Mouse (Mus musculus) embryonic facial prominence, embryonic 12.5 days (tissue): ENCODE measurements around the gene Tlr9. TPM values are rescaled to one million over a fixed set of nuclear protein-coding genes. Genes with fewer than 3 reads are reported as not detected.
A peak's percentile ranks its signal among the peaks of the same experiment; 100 is the strongest.

Source experiments
- ATAC-seq: fragments of 200-750 bp; cut with Nextera tagmentation; 2 replicates; pipeline ENCODE4 v1.8.0; 2017; ENCODE audit not compliant: insufficient number of reproducible peaks, insufficient read depth, low FRiP score, low TSS enrichment
- H3K27ac ChIP-seq: fragments of 300-500 bp; sonication (generic); 2 replicates; pipeline ENCODE4 v1.5.1; 2016; ENCODE audit warnings: mild to moderate bottlenecking
- H3K27me3 ChIP-seq: fragments of 300-500 bp; sonication (generic); 2 replicates; pipeline ENCODE4 v1.6.1; 2016; ENCODE audit warnings: mild to moderate bottlenecking, moderate library complexity
- H3K36me3 ChIP-seq: fragments of 300-500 bp; sonication (generic); 2 replicates; pipeline ENCODE4 v1.6.1; 2016; ENCODE audit warnings: mild to moderate bottlenecking
- H3K4me1 ChIP-seq: fragments of 300-500 bp; sonication (generic); 2 replicates; pipeline ENCODE4 v1.6.1; 2016
- H3K4me2 ChIP-seq: fragments of 300-500 bp; sonication (generic); replicated peaks from 2 replicates; pipeline ENCODE4 v1.6.1; 2016; ENCODE audit warnings: mild to moderate bottlenecking, moderate library complexity
- H3K4me3 ChIP-seq: fragments of 300-500 bp; sonication (generic); 2 replicates; pipeline ENCODE4 v1.5.1; 2016; ENCODE audit warnings: mild to moderate bottlenecking
- H3K9ac ChIP-seq: fragments of 300-500 bp; sonication (generic); 2 replicates; pipeline ENCODE4 v1.6.1; 2016; ENCODE audit warnings: mild to moderate bottlenecking, moderate library complexity
- H3K9me3 ChIP-seq: fragments of 300-500 bp; sonication (generic); 2 replicates; pipeline ENCODE4 v1.6.1; 2016; ENCODE audit warnings: mild to moderate bottlenecking, moderate library complexity
- WGBS: fragments of 180-500 bp; shearing (Covaris S2); methylation state at CpG from one replicate; pipeline ENCODE4 v1.1.7; 2016; 5-methylcytosine and 5-hydroxymethylcytosine counted together
- polyA plus RNA-seq: library from polyadenylated mRNA; unstranded; fragments of >200 nt; fragmentation: Nextera tagmentation; extraction: Ambion mirVana; gene quantifications from 2 replicates; pipeline ENCODE4 v1.2.1, GENCODE M21; 2016

Gene Tlr9
- polyA plus RNA-seq, 1 experiment from 2014 or later: not detected

DNA sequence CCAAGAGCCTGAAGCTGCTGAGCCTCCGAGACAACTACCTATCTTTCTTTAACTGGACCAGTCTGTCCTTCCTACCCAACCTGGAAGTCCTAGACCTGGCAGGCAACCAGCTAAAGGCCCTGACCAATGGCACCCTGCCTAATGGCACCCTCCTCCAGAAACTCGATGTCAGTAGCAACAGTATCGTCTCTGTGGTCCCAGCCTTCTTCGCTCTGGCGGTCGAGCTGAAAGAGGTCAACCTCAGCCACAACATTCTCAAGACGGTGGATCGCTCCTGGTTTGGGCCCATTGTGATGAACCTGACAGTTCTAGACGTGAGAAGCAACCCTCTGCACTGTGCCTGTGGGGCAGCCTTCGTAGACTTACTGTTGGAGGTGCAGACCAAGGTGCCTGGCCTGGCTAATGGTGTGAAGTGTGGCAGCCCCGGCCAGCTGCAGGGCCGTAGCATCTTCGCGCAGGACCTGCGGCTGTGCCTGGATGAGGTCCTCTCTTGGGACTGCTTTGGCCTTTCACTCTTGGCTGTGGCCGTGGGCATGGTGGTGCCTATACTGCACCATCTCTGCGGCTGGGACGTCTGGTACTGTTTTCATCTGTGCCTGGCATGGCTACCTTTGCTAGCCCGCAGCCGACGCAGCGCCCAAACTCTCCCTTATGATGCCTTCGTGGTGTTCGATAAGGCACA lies 3.2 kb downstream of the Tlr9 start:
- Histone ChIP-seq H3K27ac (no peak overlapping the region), H3K9ac (peak overlapping the region; percentile 36), H3K4me3 (peak overlapping the region; percentile 32), H3K4me1 (no peaks in the 10 kb centered on the region; the same call in 1 of the 2 replicates), H3K9me3 (no peaks in the 10 kb centered on the region), H3K4me2 (peak overlapping the region; percentile 61), H3K27me3 (peaks cover 18% of the 10 kb centered on the region), H3K36me3 (no peaks in the 10 kb centered on the region)
- ATAC-seq: no peak
- WGBS: 61% methylated on average over 24 of the region's 24 CpGs

DNA sequence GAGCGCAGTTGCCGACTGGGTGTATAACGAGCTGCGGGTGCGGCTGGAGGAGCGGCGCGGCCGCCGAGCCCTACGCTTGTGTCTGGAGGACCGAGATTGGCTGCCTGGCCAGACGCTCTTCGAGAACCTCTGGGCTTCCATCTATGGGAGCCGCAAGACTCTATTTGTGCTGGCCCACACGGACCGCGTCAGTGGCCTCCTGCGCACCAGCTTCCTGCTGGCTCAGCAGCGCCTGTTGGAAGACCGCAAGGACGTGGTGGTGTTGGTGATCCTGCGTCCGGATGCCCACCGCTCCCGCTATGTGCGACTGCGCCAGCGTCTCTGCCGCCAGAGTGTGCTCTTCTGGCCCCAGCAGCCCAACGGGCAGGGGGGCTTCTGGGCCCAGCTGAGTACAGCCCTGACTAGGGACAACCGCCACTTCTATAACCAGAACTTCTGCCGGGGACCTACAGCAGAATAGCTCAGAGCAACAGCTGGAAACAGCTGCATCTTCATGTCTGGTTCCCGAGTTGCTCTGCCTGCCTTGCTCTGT lies 3.8 kb downstream of the Tlr9 start:
- Histone ChIP-seq H3K9ac (peak overlapping the region; percentile 36), H3K4me2 (peak overlapping the region; percentile 61), H3K36me3 (no peaks in the 10 kb centered on the region), H3K4me1 (no peaks in the 10 kb centered on the region; the same call in 1 of the 2 replicates), H3K4me3 (peak overlapping the region; percentile 32), H3K27ac (no peak overlapping the region), H3K27me3 (peaks cover 18% of the 10 kb centered on the region), H3K9me3 (no peaks in the 10 kb centered on the region)
- ATAC-seq: no peak
- 6% methylated on average over 34 of the region's 34 CpGs for WGBS

DNA sequence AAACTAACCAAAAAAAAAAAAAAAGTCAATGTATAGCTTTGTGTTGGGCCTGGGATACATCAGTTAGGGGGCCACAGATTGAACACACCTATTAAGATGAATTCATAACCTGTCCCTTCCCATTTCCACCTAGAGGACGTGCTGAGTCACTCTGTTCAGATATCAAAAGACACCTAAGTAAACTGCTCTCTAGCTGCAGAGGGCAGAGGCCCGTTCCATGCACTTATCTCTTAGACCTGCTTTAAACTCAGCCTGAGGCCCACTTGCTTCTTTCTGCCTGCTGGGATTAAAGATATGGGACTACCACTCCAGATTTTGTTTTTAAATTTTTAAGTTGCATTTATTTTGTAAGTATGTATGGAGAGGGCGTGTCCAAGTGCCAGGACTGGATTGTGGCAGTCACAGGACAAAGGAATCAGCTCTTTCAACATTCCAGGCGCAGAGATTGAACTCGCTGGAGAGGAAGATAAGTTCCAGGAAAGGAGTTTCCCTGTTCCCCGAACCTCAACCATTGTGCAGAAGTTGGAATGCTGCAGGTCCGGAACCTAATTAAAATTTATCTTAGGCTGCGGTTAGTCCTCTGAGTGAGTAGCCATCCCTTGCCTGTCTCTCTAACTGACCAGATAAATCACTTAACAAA lies 5.5 kb downstream of the Tlr9 start:
- Histone ChIP-seq H3K9me3 (no peaks in the 10 kb centered on the region), H3K4me3 (no peak overlapping the region), H3K27ac (no peak overlapping the region), H3K9ac (no peak overlapping the region), H3K4me2 (no peak overlapping the region), H3K27me3 (peaks cover 18% of the 10 kb centered on the region), H3K36me3 (peaks cover 8% of the 10 kb centered on the region), H3K4me1 (no peaks in the 10 kb centered on the region; the same call in 1 of the 2 replicates)
- ATAC-seq: no peak
- 77% methylated on average over 8 of the region's 8 CpGs for WGBS

DNA sequence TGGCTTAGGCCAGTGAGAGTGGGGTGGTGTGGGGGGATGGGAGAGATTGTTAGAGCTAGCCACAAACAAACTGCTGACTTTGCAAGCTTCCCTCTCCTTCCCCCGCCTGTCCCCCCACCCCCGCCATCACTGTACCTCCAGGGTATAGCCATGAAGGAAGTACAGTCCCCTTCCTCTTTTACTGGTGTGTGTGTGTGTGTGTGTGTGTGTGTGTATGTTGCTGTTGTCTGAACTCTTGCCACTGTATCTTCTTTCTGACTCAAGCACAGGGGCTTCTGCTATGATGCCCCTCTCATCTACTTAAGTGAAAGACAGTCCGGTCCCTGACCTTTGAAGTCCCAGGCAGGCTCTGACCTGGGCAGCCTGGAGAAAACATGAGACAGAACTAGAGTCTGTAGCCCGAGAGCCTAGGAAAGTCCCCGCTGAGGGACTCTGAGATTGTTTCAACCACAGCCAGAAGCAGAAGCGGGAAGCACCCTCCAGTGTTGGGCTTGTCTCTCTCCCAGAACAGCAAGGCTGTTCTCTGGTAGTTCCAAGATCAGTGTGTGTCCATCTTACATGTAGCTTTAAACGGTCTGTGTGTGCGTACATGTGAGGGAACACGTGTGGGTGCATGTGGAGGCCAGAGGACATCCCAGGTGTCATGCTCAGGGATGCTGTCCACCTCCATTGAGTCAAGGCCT lies 7.8 kb downstream of the Tlr9 start:
- Histone ChIP-seq H3K9ac (no peak overlapping the region), H3K27me3 (peaks cover 7% of the 10 kb centered on the region), H3K4me2 (no peak overlapping the region), H3K36me3 (peaks cover 26% of the 10 kb centered on the region), H3K4me1 (no peaks in the 10 kb centered on the region; the same call in 1 of the 2 replicates), H3K27ac (no peak overlapping the region), H3K4me3 (no peak overlapping the region), H3K9me3 (no peaks in the 10 kb centered on the region)
- 73% methylated on average over 9 of the region's 9 CpGs for WGBS
- no peak for ATAC-seq

DNA sequence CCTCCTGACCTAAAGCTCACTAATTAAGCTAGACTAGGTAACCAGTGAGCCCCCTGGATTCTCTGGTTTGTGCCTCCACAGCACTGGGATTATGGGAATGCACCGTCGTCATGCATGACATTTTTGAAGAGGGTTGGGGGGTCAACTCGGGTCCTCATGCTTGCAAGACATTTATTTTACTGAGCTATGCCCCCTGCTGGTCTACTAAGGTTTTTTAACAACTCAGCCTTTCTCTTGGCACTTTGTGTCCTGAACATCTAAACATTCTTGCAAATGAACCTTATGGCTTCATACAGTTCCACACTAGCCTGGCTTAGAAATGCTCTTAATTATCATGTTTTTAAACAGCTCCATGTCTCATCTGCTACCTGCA lies 8.3 kb downstream of the Tlr9 start:
- Histone ChIP-seq H3K27ac (no peak overlapping the region), H3K36me3 (peaks cover 31% of the 10 kb centered on the region), H3K9ac (no peak overlapping the region), H3K27me3 (peaks cover 1% of the 10 kb centered on the region; the same call in 1 of the 2 replicates), H3K9me3 (no peaks in the 10 kb centered on the region), H3K4me1 (no peaks in the 10 kb centered on the region; the same call in 1 of the 2 replicates), H3K4me2 (no peak overlapping the region), H3K4me3 (no peak overlapping the region)
- no peak for ATAC-seq
- 50% methylated on average over 3 of the region's 3 CpGs for WGBS

DNA sequence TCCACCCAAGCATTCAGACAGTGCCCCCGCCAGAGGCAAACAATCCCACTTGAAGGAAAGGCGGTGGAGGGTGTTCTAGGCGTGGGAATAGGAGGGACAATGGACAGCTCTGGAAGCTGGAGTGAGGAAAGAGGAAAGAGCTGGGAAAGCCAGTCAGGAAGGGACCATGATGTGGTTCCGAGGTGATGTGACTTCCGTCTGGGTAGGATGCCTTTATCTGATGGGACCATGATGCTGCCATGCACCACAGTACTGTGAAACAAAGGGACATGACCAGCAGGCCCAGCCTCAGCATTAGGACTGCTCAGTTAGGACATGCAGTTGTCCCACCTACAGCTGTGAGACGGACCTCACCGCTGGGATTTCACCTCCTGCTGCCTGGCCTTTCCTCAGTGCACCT lies 8.8 kb downstream of the Tlr9 start:
- Histone ChIP-seq H3K9ac (no peak overlapping the region), H3K27me3 (no peaks in the 10 kb centered on the region), H3K9me3 (no peaks in the 10 kb centered on the region), H3K4me3 (no peak overlapping the region), H3K36me3 (peaks cover 34% of the 10 kb centered on the region), H3K4me1 (no peaks in the 10 kb centered on the region; the same call in 1 of the 2 replicates), H3K4me2 (no peak overlapping the region), H3K27ac (no peak overlapping the region)
- no peak for ATAC-seq
- 85% methylated on average over 7 of the region's 7 CpGs for WGBS

DNA sequence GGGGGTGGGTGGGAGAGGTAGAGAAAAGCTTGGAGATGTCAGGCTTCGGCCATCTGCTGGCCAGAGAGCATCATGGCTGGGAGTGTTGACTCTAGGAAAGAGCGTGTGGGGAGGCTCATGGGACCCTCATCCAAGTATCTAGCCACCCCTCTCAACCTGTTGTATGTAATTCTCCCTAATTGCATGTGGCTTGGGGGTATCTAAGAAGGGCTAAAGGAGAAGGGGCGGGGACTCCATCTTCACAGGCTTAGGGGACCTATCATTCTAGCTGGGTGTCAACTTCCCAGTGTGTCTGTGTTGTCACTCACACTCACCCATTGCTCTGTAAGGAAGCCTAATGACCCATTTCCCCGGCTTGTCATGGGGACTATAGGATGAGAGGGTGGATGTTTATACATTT lies 9.4 kb downstream of the Tlr9 start:
- Histone ChIP-seq H3K9me3 (no peaks in the 10 kb centered on the region), H3K4me3 (no peak overlapping the region), H3K4me1 (no peaks in the 10 kb centered on the region; the same call in 1 of the 2 replicates), H3K9ac (no peak overlapping the region), H3K27me3 (no peaks in the 10 kb centered on the region), H3K4me2 (no peak overlapping the region), H3K27ac (no peak overlapping the region), H3K36me3 (peaks cover 40% of the 10 kb centered on the region)
- no peak for ATAC-seq
- WGBS: 86% methylated on average over 4 of the region's 4 CpGs

DNA sequence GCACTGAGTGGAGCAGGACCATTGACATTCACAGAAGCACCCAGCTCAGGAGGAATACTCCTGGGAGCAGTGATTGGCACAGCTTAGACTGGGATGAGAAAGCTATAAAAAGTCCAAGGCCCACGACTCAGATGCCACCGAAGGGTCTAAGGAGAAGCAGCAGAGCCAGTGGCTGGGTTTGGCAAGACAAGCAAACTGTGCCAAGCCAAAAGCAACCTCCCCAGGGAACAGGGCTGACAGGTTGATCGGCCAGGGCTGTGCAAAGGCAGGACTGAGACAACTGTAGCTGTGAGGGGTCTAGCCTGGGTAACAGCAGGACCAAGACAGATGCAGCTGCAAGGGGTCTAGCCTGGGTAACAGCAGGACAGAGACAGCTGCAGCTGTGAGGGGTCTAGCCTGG lies 10.6 kb downstream of the Tlr9 start:
- no peak overlapping the region for H3K4me3 ChIP-seq
- H3K4me2 ChIP-seq: no peak overlapping the region
- WGBS: 94% methylated on average over 3 of the region's 3 CpGs
- no peak overlapping the region for H3K9ac ChIP-seq
- H3K4me1 ChIP-seq: no peaks in the 10 kb centered on the region
- ATAC-seq: no peak
- H3K27ac ChIP-seq: no peak overlapping the region
- H3K27me3 ChIP-seq: no peaks in the 10 kb centered on the region
- H3K9me3 ChIP-seq: no peaks in the 10 kb centered on the region
- H3K36me3 ChIP-seq: peaks cover 51% of the 10 kb centered on the region

DNA sequence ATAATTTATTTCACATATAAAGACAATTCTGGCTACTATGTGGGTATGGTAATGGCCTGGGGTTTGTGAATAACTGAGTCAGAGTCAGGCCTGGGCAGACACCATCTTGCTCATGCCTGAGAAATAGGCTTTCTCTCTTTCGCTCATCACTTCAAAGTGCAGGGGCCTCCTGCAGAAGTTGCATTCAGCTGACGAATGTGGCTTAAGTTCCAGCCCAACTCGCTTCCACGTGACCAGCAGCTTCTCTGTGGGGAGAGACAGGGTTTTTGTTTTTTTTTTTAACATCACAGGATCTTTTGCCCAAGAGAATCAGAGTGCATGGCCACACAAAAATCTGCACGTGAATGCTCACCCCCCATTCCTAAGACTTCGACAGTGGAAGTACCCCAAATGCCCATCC lies 11.6 kb downstream of the Tlr9 start:
- Histone ChIP-seq H3K9me3 (no peaks in the 10 kb centered on the region), H3K4me2 (no peak overlapping the region)

DNA sequence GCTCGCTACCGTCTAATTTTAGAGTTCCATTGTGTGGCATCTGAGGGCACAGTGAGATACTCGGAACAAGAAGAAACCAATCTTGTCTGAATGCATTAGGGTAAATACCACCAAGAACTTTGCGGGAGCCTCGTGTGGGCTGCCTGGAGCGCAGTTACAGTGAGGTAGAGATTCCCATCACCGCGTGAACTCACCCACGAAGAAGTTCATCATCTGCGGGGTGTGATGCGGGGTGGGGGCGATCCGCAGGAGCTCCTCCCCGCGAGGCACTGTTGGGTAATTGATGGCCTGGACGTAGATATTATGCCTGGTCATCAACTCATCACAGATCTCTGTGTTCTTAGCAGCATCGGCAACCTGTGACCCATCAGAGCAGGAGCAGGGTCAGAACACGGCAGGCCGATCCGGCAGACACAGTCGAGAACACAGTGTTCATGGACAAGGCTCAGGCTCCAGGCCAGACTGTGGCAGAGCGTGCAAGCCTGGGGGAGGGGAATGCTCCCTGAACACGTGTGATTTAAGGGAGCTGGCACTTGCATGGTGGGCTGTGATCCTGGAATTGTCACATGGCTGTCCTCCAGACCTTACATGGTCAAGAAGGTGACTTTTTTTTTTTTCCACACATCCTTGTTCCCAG lies 12.9 kb downstream of the Tlr9 start:
- H3K36me3 ChIP-seq: peaks cover 75% of the 10 kb centered on the region
- WGBS: 94% methylated on average over 23 of the region's 23 CpGs
- H3K27ac ChIP-seq: no peak overlapping the region
- no peak for ATAC-seq
- no peak overlapping the region for H3K9ac ChIP-seq
- H3K27me3 ChIP-seq: no peaks in the 10 kb centered on the region
- H3K4me1 ChIP-seq: no peaks in the 10 kb centered on the region
- H3K4me3 ChIP-seq: no peak overlapping the region
- no peak overlapping the region for H3K4me2 ChIP-seq
- no peaks in the 10 kb centered on the region for H3K9me3 ChIP-seq

More for the DNA sequence above, 11.6 kb downstream of the Tlr9 start:
- Histone ChIP-seq H3K36me3 (peaks cover 61% of the 10 kb centered on the region), H3K27me3 (no peaks in the 10 kb centered on the region), H3K4me1 (no peaks in the 10 kb centered on the region), H3K9ac (no peak overlapping the region), H3K4me3 (no peak overlapping the region), H3K27ac (no peak overlapping the region)
- ATAC-seq: no peak
- 79% methylated on average over 6 of the region's 6 CpGs for WGBS

DNA sequence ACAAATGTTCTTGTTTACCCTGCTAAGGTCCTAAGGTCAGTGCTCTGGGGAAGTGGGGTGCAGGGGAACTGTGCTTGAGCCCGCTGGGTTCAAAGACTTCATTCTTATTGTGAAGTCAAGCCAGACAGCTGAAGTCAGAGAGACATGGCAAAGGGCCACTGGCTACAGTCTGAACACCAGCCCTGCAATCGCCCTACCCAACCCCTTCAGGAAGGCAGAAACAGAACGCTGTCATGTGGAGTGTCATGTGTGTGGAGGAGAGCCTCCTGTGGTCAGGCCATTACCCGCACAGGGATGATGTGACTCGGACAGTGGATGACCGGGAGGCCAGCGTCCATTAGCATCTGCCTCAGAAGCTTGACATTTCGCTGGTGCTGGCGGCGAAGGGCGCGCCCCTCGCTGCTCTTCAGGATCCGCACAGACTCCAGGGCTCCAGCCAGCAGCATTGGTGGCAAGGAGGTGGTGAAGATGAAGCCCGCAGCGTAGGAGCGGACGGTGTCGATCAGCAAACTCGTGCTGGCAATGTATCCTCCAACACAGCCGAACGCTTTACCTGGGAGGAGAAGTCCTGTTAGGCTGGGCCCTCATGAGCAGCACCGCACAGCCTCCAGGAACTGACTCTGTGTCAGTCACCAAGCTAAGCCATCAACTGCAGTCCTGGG lies 13.9 kb downstream of the Tlr9 start:
- WGBS: 93% methylated on average over 23 of the region's 23 CpGs
- Histone ChIP-seq H3K4me2 (no peak overlapping the region), H3K4me1 (no peaks in the 10 kb centered on the region), H3K27me3 (no peaks in the 10 kb centered on the region), H3K4me3 (no peak overlapping the region), H3K9ac (no peak overlapping the region), H3K27ac (no peak overlapping the region), H3K9me3 (no peaks in the 10 kb centered on the region), H3K36me3 (peaks cover 84% of the 10 kb centered on the region)
- no peak for ATAC-seq
